Mouse (Mus musculus) forebrain, embryonic 14.5 days (tissue): ENCODE results near the gene Ccr3. TPM values are rescaled to one million over a fixed set of nuclear protein-coding genes. Genes with fewer than 3 reads are reported as not detected.
"Not testable (repeated sequence)": the region's sequence is repeated elsewhere in the genome, so short reads cannot be mapped to it uniquely, and the experiment has no call there.

Source experiments
- ATAC-seq: fragments of 200-750 bp; cut with Nextera tagmentation; 2 replicates; pipeline ENCODE4 v1.8.0; 2017; ENCODE audit warnings: mild to moderate bottlenecking, moderate library complexity
- DNase-seq: peaks from one replicate; pipeline ENCODE4 v3.0.0-alpha.2; 2015; ENCODE audit warnings: low spot score
- H3K27ac ChIP-seq: fragments of 300-500 bp; sonication (generic); 2 replicates; pipeline ENCODE4 v1.5.1; 2014; ENCODE audit warnings: low read depth, mild to moderate bottlenecking, control low read depth, low read length, moderate library complexity
- H3K27me3 ChIP-seq: fragments of 300-500 bp; sonication (generic); replicated peaks from 2 replicates; pipeline ENCODE4 v1.6.1; 2014; ENCODE audit warnings: low read length, control low read depth, mixed read lengths; ENCODE audit not compliant: control insufficient read depth, insufficient read depth
- H3K36me3 ChIP-seq: fragments of 300-500 bp; sonication (generic); 2 replicates; pipeline ENCODE4 v1.6.1; 2014; ENCODE audit warnings: low read length, control low read depth; ENCODE audit not compliant: control insufficient read depth, insufficient read depth
- H3K4me1 ChIP-seq: fragments of 300-500 bp; sonication (generic); 2 replicates; pipeline ENCODE4 v1.6.1; 2014; ENCODE audit warnings: antibody characterized with exemption, low read length, control low read depth; ENCODE audit not compliant: control insufficient read depth, insufficient read depth
- H3K4me2 ChIP-seq: fragments of 300-500 bp; sonication (generic); 2 replicates; pipeline ENCODE4 v1.6.1; 2014; ENCODE audit warnings: mild to moderate bottlenecking, control low read depth, low read length
- H3K4me3 ChIP-seq: fragments of 300-500 bp; sonication (generic); 2 replicates; pipeline ENCODE4 v1.5.1; 2014; ENCODE audit warnings: low read depth, low read length, control low read depth
- H3K9ac ChIP-seq: fragments of 300-500 bp; sonication (generic); 2 replicates; pipeline ENCODE4 v1.6.1; 2014; ENCODE audit warnings: mild to moderate bottlenecking, low read length, control low read depth, moderate library complexity
- H3K9me3 ChIP-seq: fragments of 300-500 bp; sonication (generic); replicated peaks from 2 replicates; pipeline ENCODE4 v1.6.1; 2016; ENCODE audit warnings: low read length, control low read depth, mixed read lengths; ENCODE audit not compliant: control insufficient read depth
- WGBS: fragments of 180-500 bp; shearing (Covaris S2); extraction: QIAGEN DNeasy Blood & Tissue Kit; methylation state at CpG from one replicate; pipeline ENCODE4 v1.1.7; 2014; 5-methylcytosine and 5-hydroxymethylcytosine counted together
- polyA plus RNA-seq: library from polyadenylated mRNA; unstranded; fragments of >200 nt; fragmentation: Nextera tagmentation; extraction: Ambion mirVana; gene quantifications from 2 replicates; pipeline ENCODE4 v1.2.1, GENCODE M21; 2014

The Ccr3 gene
- polyA plus RNA-seq = not detected in 2 replicates

GRCm38 (mm10) chr9:124021672-124022071 lies at the start of gene Ccr3:
TSS of gene Ccr3 (plus strand) at chr9:124021972.
- H3K4me2 ChIP-seq = no peak within 1 kb of the TSS
- 92% methylated on average over 1 of the region's 1 CpGs for WGBS
- H3K4me1 ChIP-seq = no peaks in the 10 kb centered on the region

GRCm38 (mm10) chr9:123975630-123976029 lies 46.1 kb upstream of the Ccr3 start:
- Histone ChIP-seq H3K27ac (no peak overlapping the region), H3K4me3 (no peak overlapping the region), H3K9me3 (no peaks in the 10 kb centered on the region), H3K4me1 (no peaks in the 10 kb centered on the region), H3K4me2 (no peak overlapping the region), H3K36me3 (no peaks in the 10 kb centered on the region), H3K27me3 (no peaks in the 10 kb centered on the region), H3K9ac (no peak overlapping the region)
- WGBS = 77% methylated on average over 2 of the region's 2 CpGs
- DNase-seq = no peak
- ATAC-seq = no peak

More at GRCm38 (mm10) chr9:124021672-124022071, at the start of gene Ccr3:
- H3K4me3 ChIP-seq = no peak within 1 kb of the TSS
- DNase-seq (no peak), ATAC-seq (no peak)
- H3K36me3 ChIP-seq = no peaks in the 10 kb centered on the region
- no peaks in the 10 kb centered on the region for H3K27me3 ChIP-seq
- H3K9me3 ChIP-seq = no peaks in the 10 kb centered on the region
- no peak within 1 kb of the TSS for H3K9ac ChIP-seq
- no peak within 1 kb of the TSS for H3K27ac ChIP-seq

- ATAC-seq (no peak), DNase-seq (no peak)
- Histone ChIP-seq H3K27me3 (no peaks in the 10 kb centered on the region), H3K27ac (no peak overlapping the region), H3K4me1 (no peaks in the 10 kb centered on the region), H3K9ac (no peak overlapping the region), H3K4me2 (no peak overlapping the region), H3K36me3 (no peaks in the 10 kb centered on the region), H3K4me3 (no peak overlapping the region), H3K9me3 (no peaks in the 10 kb centered on the region)
- WGBS = 83% methylated on average over 9 of the region's 9 CpGs
Observed at GRCm38 (mm10) chr9:123976876-123977663, 44.7 kb upstream of the Ccr3 start.

GRCm38 (mm10) chr9:123978308-123978707 lies 43.5 kb upstream of the Ccr3 start, which contains the start of gene Ccr1l1:
TSS of gene Ccr1l1 (minus strand) at chr9:123978408.
- H3K36me3 ChIP-seq = no peaks in the 10 kb centered on the region
- no peaks in the 10 kb centered on the region for H3K4me1 ChIP-seq
- ATAC-seq = no peak
- no peaks in the 10 kb centered on the region for H3K9me3 ChIP-seq
- no peak within 1 kb of the TSS for H3K4me3 ChIP-seq
- DNase-seq = no peak
- no peak within 1 kb of the TSS for H3K9ac ChIP-seq
- 61% methylated on average over 1 of the region's 1 CpGs for WGBS
- no peaks in the 10 kb centered on the region for H3K27me3 ChIP-seq
- H3K27ac ChIP-seq = no peak within 1 kb of the TSS
- no peak within 1 kb of the TSS for H3K4me2 ChIP-seq

GRCm38 (mm10) chr9:123980858-123981475 lies 40.8 kb upstream of the Ccr3 start:
- not testable (repeated sequence) for H3K9ac ChIP-seq, H3K27ac ChIP-seq, H3K9me3 ChIP-seq, H3K27me3 ChIP-seq, ATAC-seq, H3K4me3 ChIP-seq, DNase-seq, H3K4me2 ChIP-seq, H3K36me3 ChIP-seq, H3K4me1 ChIP-seq
- no CpG with 5 or more reads among the region's 3 CpGs for WGBS

- Histone ChIP-seq H3K9ac (no peak overlapping the region), H3K27me3 (no peaks in the 10 kb centered on the region), H3K4me1 (no peaks in the 10 kb centered on the region), H3K27ac (no peak overlapping the region), H3K4me2 (no peak overlapping the region), H3K4me3 (no peak overlapping the region), H3K9me3 (no peaks in the 10 kb centered on the region), H3K36me3 (no peaks in the 10 kb centered on the region)
- ATAC-seq (no peak), DNase-seq (no peak)
- 73% methylated on average over 4 of the region's 4 CpGs for WGBS
Observed at GRCm38 (mm10) chr9:123981909-123982308, 39.9 kb upstream of the Ccr3 start.

GRCm38 (mm10) chr9:123982720-123983119 lies 39.1 kb upstream of the Ccr3 start:
- Histone ChIP-seq H3K4me1 (no peaks in the 10 kb centered on the region), H3K4me3 (no peak overlapping the region), H3K27me3 (no peaks in the 10 kb centered on the region), H3K36me3 (no peaks in the 10 kb centered on the region), H3K9ac (no peak overlapping the region), H3K9me3 (no peaks in the 10 kb centered on the region), H3K4me2 (no peak overlapping the region), H3K27ac (no peak overlapping the region)
- WGBS = 96% methylated on average over 1 of the region's 1 CpGs
- DNase-seq = no peak
- ATAC-seq = no peak

GRCm38 (mm10) chr9:123984943-123985342 lies 36.8 kb upstream of the Ccr3 start:
- no peak for DNase-seq
- Histone ChIP-seq H3K27me3 (no peaks in the 10 kb centered on the region), H3K4me3 (no peak overlapping the region), H3K27ac (no peak overlapping the region), H3K4me2 (no peak overlapping the region), H3K9ac (no peak overlapping the region), H3K4me1 (no peaks in the 10 kb centered on the region), H3K9me3 (no peaks in the 10 kb centered on the region), H3K36me3 (no peaks in the 10 kb centered on the region)
- no peak for ATAC-seq

GRCm38 (mm10) chr9:123986217-123986616 lies 35.6 kb upstream of the Ccr3 start:
- H3K36me3 ChIP-seq = no peaks in the 10 kb centered on the region
- no peaks in the 10 kb centered on the region for H3K4me1 ChIP-seq
- no peak overlapping the region for H3K4me2 ChIP-seq
- no peaks in the 10 kb centered on the region for H3K9me3 ChIP-seq
- ATAC-seq = no peak
- no peak for DNase-seq
- H3K4me3 ChIP-seq = no peak overlapping the region
- 76% methylated on average over 2 of the region's 2 CpGs for WGBS
- H3K9ac ChIP-seq = no peak overlapping the region
- H3K27me3 ChIP-seq = no peaks in the 10 kb centered on the region
- no peak overlapping the region for H3K27ac ChIP-seq
